18 mouse cellular contexts compared by ENCODE assay signal in the genomic region with DNA sequence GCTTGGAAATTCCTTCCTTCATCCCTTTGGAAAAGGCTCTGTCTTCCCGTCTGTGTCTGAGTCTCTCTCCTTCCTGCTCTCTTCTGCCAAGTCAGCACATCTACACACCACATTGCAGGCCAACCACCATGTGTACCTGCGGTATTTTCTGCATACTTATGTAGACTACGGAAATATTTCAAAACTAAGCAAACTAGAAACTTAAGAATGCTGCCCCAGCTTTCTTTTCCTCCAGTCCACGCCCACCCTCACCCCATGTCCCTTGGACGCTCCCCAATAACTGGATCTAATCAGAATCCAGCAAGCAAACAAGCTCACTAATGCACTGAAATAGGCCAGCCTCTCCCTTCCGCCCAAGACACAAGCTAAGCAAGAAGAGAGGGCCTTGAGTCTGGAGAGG. TPM values are rescaled to one million over a fixed set of nuclear protein-coding genes. Genes with fewer than 3 reads are reported as not detected.
A peak's percentile ranks its signal among the peaks of the same experiment; 100 is the strongest.
DNase-seq lines count a peak whose midpoint lies in the region; ATAC-seq and TF ChIP-seq lines count a peak whose summit lies in the region.
"Had no signal": no experiment of that assay in that cellular context is flagged by ENCODE, and none has a peak within 500 bp of the region (broad histone marks: within the 10 kb centered on the region; RNA-seq: fewer than 3 reads in every experiment).

No protein-coding gene starts in this region.

- H3K27ac ChIP-seq in hindbrain, embryonic 12.5 days, result no peak overlapping the region
- H3K27ac ChIP-seq: heart, embryonic 15.5 days; hindbrain, embryonic 13.5 days; intestine, embryonic 15.5 days; layer of hippocampus, adult 2 months; liver, embryonic 14.5 days had no signal

- no peak for ATAC-seq in hindbrain, embryonic 12.5 days (ENCODE audit: low FRiP score)
- ATAC-seq: forebrain, postnatal 0 days; intestine, embryonic 15.5 days; midbrain, embryonic 16.5 days had no signal

- no peak for TF ChIP-seq POLR2A in lung, adult 2 months (IDR thresholded peaks at IDR 0.05; ENCODE audit: borderline replicate concordance, extremely low read depth, low read depth, low read length)

- H3K4me1 ChIP-seq in lung, adult 2 months (ENCODE audit: control insufficient read depth, insufficient read depth, low read length), result no peaks in the 10 kb centered on the region; the same call in 1 of the 2 replicates
- H3K4me1 ChIP-seq in hindbrain, embryonic 12.5 days, result 0 out of 2 replicates have a peak, but pooled peaks cover 2% of the 10 kb centered on the region
- H3K4me1 ChIP-seq: hindbrain, embryonic 13.5 days had no signal

- no peak for TF ChIP-seq CTCF in lung, adult 2 months (IDR thresholded peaks at IDR 0.05; ENCODE audit: insufficient read depth, low read length)

- H3K27me3 ChIP-seq in hindbrain, embryonic 12.5 days, result no peaks in the 10 kb centered on the region
- H3K27me3 ChIP-seq: heart, embryonic 15.5 days; hindbrain, embryonic 13.5 days; intestine, embryonic 15.5 days had no signal

- WGBS in lung, adult 2 months, result 56% methylated on average over 6 of the region's 6 CpGs
- 88% methylated on average over 6 of the region's 6 CpGs for WGBS in hindbrain, embryonic 12.5 days

- H3K9me3 ChIP-seq in hindbrain, embryonic 12.5 days (replicated peaks), result no peaks in the 10 kb centered on the region
- H3K9me3 ChIP-seq: heart, embryonic 15.5 days; hindbrain, embryonic 13.5 days; intestine, embryonic 15.5 days had no signal

- no peak overlapping the region for H3K4me3 ChIP-seq in lung, adult 2 months (replicated peaks; ENCODE audit: extremely low read depth, low read depth, low read length)
- H3K4me3 ChIP-seq in hindbrain, embryonic 12.5 days, result no peak overlapping the region
- H3K4me3 ChIP-seq: heart, embryonic 15.5 days; hindbrain, embryonic 13.5 days; intestine, embryonic 15.5 days; layer of hippocampus, adult 2 months had no signal

- no peak overlapping the region for H3K9ac ChIP-seq in hindbrain, embryonic 12.5 days
- H3K9ac ChIP-seq: forebrain, postnatal 0 days; heart, embryonic 15.5 days; hindbrain, embryonic 13.5 days; intestine, embryonic 15.5 days; liver, embryonic 14.5 days had no signal

- no peak overlapping the region for H3K4me2 ChIP-seq in hindbrain, embryonic 12.5 days (replicated peaks)
- H3K4me2 ChIP-seq: heart, embryonic 15.5 days; hindbrain, embryonic 13.5 days; intestine, embryonic 15.5 days had no signal

- H3K36me3 ChIP-seq in hindbrain, embryonic 12.5 days, result no peaks in the 10 kb centered on the region
- H3K36me3 ChIP-seq: heart, embryonic 15.5 days; hindbrain, embryonic 13.5 days; intestine, embryonic 15.5 days had no signal

- DNase-seq in urinary bladder, postnatal 36 days (ENCODE audit: low spot score in 2 of 2), result peak; percentile 42 to 60
- DNase-seq in urinary bladder, adult 2 months (ENCODE audit: low spot score), result no peak
- peak; percentile 24 for DNase-seq in lung, adult 2 months
- peak; percentile 58 for DNase-seq in lung, postnatal 36 days
- no peak for DNase-seq in thymus, postnatal 0 days (ENCODE audit: low spot score)
- no peak for DNase-seq in embryo, embryonic 10.5 days (ENCODE audit: low spot score)
- DNase-seq: adrenal gland, adult 2 months; cerebellum, adult 9-11 months; forebrain, postnatal 0 days; heart, adult 18-20 months had no signal

RNA-seq across cellular contexts. Expression of a gene that starts 11.9 kb away (rescaled TPM):
- not detected in 2 replicates for polyA plus RNA-seq in urinary bladder, adult 2 months (2012; rRNA removed)
- polyA plus RNA-seq in lung, adult 2 months (2012; rRNA removed), result 0.11 TPM in 1 of 2 replicates, not detected in the other
- not detected in 2 replicates for polyA plus RNA-seq in hindbrain, embryonic 12.5 days (2016; fragmentation: Nextera tagmentation; extraction: Ambion mirVana)
- 0.08 and 0.13 TPM in 2 replicates for polyA plus RNA-seq in thymus, postnatal 0 days (2015; fragmentation: Nextera tagmentation; extraction: Ambion mirVana)
- polyA plus RNA-seq: adrenal gland, adult 2 months; forebrain, postnatal 0 days; heart, embryonic 15.5 days; hindbrain, embryonic 13.5 days; intestine, embryonic 15.5 days; limb, embryonic 11.5 days; midbrain, embryonic 16.5 days had no signal

Comparison
In these comparisons a context has a peak if more than half of its experiments do, and no peak if none do; other contexts are left out.
1. DNase-seq: peak in urinary bladder, postnatal 36 days (2 of 2), lung, adult 2 months (single experiment) and lung, postnatal 36 days (single experiment); none in urinary bladder, adult 2 months (single experiment), thymus, postnatal 0 days (single experiment) and embryo, embryonic 10.5 days (single experiment).